Mouse (Mus musculus) limb, embryonic 15.5 days (tissue): ENCODE results near the gene Gm8257. TPM values are rescaled to one million over a fixed set of nuclear protein-coding genes. Genes with fewer than 3 reads are reported as not detected.
"Not testable (repeated sequence)": the region's sequence is repeated elsewhere in the genome, so short reads cannot be mapped to it uniquely, and the experiment has no call there.

Experiments
- ATAC-seq: fragments of 200-750 bp; cut with Nextera tagmentation; 2 replicates; pipeline ENCODE4 v1.8.0; 2017; ENCODE audit warnings: low read depth, moderate TSS enrichment; ENCODE audit not compliant: insufficient number of reproducible peaks, low FRiP score, low TSS enrichment
- H3K27ac ChIP-seq: fragments of 300-500 bp; sonication (generic); 2 replicates; pipeline ENCODE4 v1.5.1; 2015; ENCODE audit warnings: moderate library complexity, mild to moderate bottlenecking, inconsistent platforms
- H3K27me3 ChIP-seq: fragments of 300-500 bp; sonication (generic); 2 replicates; pipeline ENCODE4 v1.6.1; 2015; ENCODE audit warnings: inconsistent platforms
- H3K36me3 ChIP-seq: fragments of 300-500 bp; sonication (generic); 2 replicates; pipeline ENCODE4 v1.6.1; 2015; ENCODE audit warnings: inconsistent platforms
- H3K4me1 ChIP-seq: fragments of 300-500 bp; sonication (generic); 2 replicates; pipeline ENCODE4 v1.6.1; 2015; ENCODE audit warnings: inconsistent platforms
- H3K4me2 ChIP-seq: fragments of 300-500 bp; sonication (generic); 2 replicates; pipeline ENCODE4 v1.6.1; 2015; ENCODE audit warnings: mild to moderate bottlenecking, inconsistent platforms
- H3K4me3 ChIP-seq: fragments of 300-500 bp; sonication (generic); 2 replicates; pipeline ENCODE4 v1.5.1; 2015; ENCODE audit warnings: mild to moderate bottlenecking, inconsistent platforms
- H3K9ac ChIP-seq: fragments of 300-500 bp; sonication (generic); 2 replicates; pipeline ENCODE4 v1.6.1; 2015; ENCODE audit warnings: inconsistent platforms
- H3K9me3 ChIP-seq: fragments of 300-500 bp; sonication (generic); 2 replicates; pipeline ENCODE4 v1.6.1; 2016; ENCODE audit warnings: inconsistent platforms
- WGBS: fragments of 180-500 bp; shearing (Covaris S2); methylation state at CpG from one replicate; pipeline ENCODE4 v1.1.7; 2015; 5-methylcytosine and 5-hydroxymethylcytosine counted together
- polyA plus RNA-seq: library from polyadenylated mRNA; unstranded; fragments of >200 nt; fragmentation: Nextera tagmentation; extraction: Ambion mirVana; gene quantifications from 2 replicates; pipeline ENCODE4 v1.2.1, GENCODE M21; 2015

The Gm8257 gene
- polyA plus RNA-seq = not detected in 2 replicates

DNA sequence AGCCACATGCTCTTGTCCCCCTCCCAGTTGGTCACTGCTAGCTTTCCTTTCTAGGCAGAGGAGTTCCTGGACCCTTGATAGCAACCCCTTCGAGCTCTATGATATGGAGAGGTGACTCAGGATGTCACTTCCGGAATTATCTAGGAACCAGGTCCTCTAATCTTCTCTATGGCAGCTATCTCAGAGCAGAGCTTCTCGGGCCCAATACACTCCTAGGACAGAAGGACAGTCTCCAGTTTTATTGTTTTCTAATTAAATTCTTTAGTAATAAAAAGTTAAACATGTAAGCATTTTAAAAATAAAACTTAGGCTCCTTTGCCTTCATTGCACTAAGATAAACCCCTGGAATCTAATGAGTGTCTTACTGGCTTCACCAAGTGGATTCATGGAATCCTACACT, at the start of gene Gm8257:
Gm8257 (minus strand) TSS at position 101 of the 400 bp plus-strand sequence.
- not testable (repeated sequence) for H3K4me1 ChIP-seq, H3K4me3 ChIP-seq, H3K9me3 ChIP-seq, ATAC-seq, H3K27ac ChIP-seq, H3K4me2 ChIP-seq, H3K9ac ChIP-seq, H3K27me3 ChIP-seq, H3K36me3 ChIP-seq
- WGBS = 75% methylated on average over 3 of the region's 3 CpGs

DNA sequence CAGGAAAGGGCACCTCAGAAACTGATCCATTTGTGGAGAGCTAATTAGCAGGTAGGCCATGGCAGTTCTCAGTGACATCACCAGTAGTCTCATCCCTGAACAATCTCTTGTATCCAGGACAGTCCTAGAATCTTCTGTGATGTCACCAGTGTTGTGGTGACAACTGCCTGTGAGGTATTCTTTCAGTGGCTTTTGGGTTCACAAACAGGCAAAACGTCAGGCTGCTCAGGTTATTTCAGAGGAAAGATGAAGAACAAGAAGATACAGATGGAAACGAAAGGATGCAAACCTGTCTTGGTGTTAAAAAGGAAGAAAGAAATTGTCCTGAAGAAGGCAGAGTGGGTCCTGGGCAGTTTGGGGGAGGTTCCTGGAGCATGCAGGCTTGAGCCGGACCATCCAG, 44.0 kb upstream of the Gm8257 start, which contains the start of gene Gm8267:
Gm8267 (minus strand) TSS at position 101 of the 400 bp plus-strand sequence.
- Histone ChIP-seq H3K4me3 (no peak within 1 kb of the TSS), H3K9ac (no peak within 1 kb of the TSS), H3K4me2 (no peak within 1 kb of the TSS), H3K27ac (no peak within 1 kb of the TSS), H3K36me3 (no peaks in the 10 kb centered on the region), H3K4me1 (no peaks in the 10 kb centered on the region), H3K27me3 (no peaks in the 10 kb centered on the region), H3K9me3 (no peaks in the 10 kb centered on the region)
- no peak for ATAC-seq
- WGBS = 81% methylated on average over 3 of the region's 3 CpGs

DNA sequence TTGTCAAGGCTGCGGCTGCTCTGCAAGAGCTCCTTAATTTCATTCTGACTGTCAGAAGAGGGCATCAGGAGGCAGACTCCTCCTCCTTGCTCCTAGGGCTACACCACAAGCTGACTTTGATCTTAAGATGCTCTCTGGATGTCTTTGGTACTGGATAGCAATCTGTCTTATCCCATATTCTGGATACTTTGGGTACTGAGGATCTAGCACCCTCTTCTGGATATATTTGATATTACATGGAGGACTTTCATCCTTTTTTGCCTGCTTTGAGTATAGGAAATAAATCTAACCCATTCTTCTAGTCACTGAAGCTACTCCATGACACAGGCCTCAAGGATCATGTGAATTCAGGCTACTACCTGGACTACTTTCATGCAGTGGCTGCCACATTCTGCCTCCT, 36.5 kb upstream of the Gm8257 start:
- 60% methylated on average over 1 of the region's 1 CpGs for WGBS
- not testable (repeated sequence) for ATAC-seq, H3K4me3 ChIP-seq, H3K4me1 ChIP-seq, H3K4me2 ChIP-seq, H3K9me3 ChIP-seq, H3K36me3 ChIP-seq, H3K27me3 ChIP-seq, H3K27ac ChIP-seq, H3K9ac ChIP-seq

GRCm38 (mm10) chr14:44730711-44731110, 24.5 kb upstream of the Gm8257 start:
- not testable (repeated sequence) for H3K27me3 ChIP-seq, H3K9me3 ChIP-seq, ATAC-seq

DNA sequence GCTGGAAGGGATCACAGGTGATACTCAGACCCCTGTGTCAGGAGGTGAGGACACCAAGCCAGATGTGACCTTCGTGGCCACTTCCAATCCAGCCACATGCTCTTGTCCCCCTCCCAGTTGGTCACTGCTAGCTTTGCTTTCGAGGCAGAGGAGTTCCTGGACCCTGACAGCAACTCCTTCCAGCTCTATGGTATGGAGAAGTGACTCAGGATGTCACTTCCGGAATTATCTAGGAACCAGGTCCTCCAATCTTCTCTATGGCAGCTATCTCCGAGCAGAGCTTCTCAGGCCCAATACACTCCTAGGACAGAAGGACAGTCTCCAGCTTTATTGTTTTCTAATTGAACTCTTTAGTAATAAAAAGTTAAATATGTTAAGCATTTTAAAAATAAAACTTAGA, 78.5 kb downstream of the Gm8257 start, which contains the start of gene Gm5624:
Gm5624 (minus strand) TSS at position 202 of the 400 bp plus-strand sequence.
- H3K9ac ChIP-seq, H3K36me3 ChIP-seq, ATAC-seq, H3K27ac ChIP-seq, H3K4me1 ChIP-seq, H3K9me3 ChIP-seq, H3K4me2 ChIP-seq, H3K4me3 ChIP-seq, H3K27me3 ChIP-seq: not testable (repeated sequence)
- 79% methylated on average over 4 of the region's 4 CpGs for WGBS

More at GRCm38 (mm10) chr14:44730711-44731110, 24.5 kb upstream of the Gm8257 start:
- not testable (repeated sequence) for H3K4me1 ChIP-seq, H3K4me3 ChIP-seq, H3K4me2 ChIP-seq, H3K36me3 ChIP-seq, H3K9ac ChIP-seq, H3K27ac ChIP-seq

Other genes starting within 250 kb of the Gm8257 start
- gene BC061237, start 214.0 kb downstream of the Gm8257 start, polyA plus RNA-seq = not detected in 2 replicates
- not detected in 2 replicates for gene Gm17093, start 188.2 kb downstream of the Gm8257 start, polyA plus RNA-seq
- gene Gm8247, start 123.3 kb downstream of the Gm8257 start, polyA plus RNA-seq = not detected in 2 replicates
- not detected in 2 replicates for gene Gm5624, start 78.5 kb downstream of the Gm8257 start, polyA plus RNA-seq
- not detected in 2 replicates for gene Gm8267, start 43.9 kb upstream of the Gm8257 start, polyA plus RNA-seq
- 0.08 TPM in 1 of 2 replicates, not detected in the other for gene Ptgdr, start 152.9 kb upstream of the Gm8257 start, polyA plus RNA-seq